Mouse (Mus musculus) cortical plate, adult 2 months (tissue): Measurements from ENCODE around the gene Tex261.

Source experiments
- CTCF ChIP-seq: fragments of 200-500 bp; IDR thresholded peaks from 2 replicates; pipeline ENCODE4 v1.5.1; 2011; ENCODE audit warnings: mild to moderate bottlenecking, control low read depth, low read length; ENCODE audit not compliant: insufficient read depth; ENCODE audit errors: extremely low read depth
- POLR2A ChIP-seq: fragments of 200-500 bp; IDR thresholded peaks from 2 replicates; pipeline ENCODE4 v1.6.1; 2011; ENCODE audit warnings: mild to moderate bottlenecking, low read length, control low read depth; ENCODE audit not compliant: insufficient read depth; ENCODE audit errors: extremely low read depth

DNA sequence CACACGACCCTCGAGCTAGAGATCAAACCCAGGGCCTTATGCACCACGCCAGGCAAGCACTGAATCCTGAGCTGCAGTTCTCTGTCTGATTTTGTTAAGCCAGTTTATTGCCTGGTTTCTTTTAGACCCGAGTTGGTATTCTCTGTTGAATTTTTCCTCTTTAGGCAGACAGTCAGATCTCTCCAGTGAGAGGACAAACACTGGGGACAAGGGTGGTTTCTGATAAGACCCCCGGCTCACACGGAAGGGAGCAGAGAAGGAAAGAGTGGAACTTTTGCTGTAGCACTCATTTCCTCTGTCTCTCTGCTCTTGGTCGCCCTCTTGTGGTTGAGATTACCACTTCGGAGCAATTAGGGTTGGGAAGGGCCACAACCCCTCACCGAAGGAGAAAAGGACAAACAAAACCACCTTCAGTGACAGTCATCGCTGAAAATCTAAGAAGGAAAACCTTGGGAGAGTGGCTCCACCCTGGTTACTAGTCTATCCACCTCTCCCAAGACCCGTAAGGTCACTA is 25.4 kb downstream of the Tex261 start:
- TF ChIP-seq CTCF (peak; percentile 78), POLR2A (no peak)
